Mouse (Mus musculus) left cerebral cortex, adult 2 months (tissue): ENCODE data around the gene Efna3. TPM values are rescaled to one million over a fixed set of nuclear protein-coding genes. Genes with fewer than 3 reads are reported as not detected.

Source experiments
- DNase-seq, 2 experiments: peaks; one replicate each; pipeline ENCODE4 v3.0.0; 2021 to 2022; ENCODE audit warnings: low spot score in 2 of 2, mixed read lengths in 1 of 2; ENCODE audit errors: extremely low spot score in 1 of 2
- H3K27ac ChIP-seq: fragments of 200-600 bp; 2 replicates; pipeline ENCODE4 v1.8.1; 2022
- H3K4me3 ChIP-seq: fragments of 200-600 bp; 2 replicates; pipeline ENCODE4 v1.8.1; 2022
- CTCF ChIP-seq: fragments of 200-600 bp; IDR thresholded peaks from 2 replicates; pipeline ENCODE4 v1.8.1; 2022; ENCODE audit warnings: antibody characterized with exemption, mild to moderate bottlenecking, moderate library complexity
- intact Hi-C: fragments of 180-260 bp; cut with DNase I; formaldehyde crosslinking; loops from one replicate; pipeline ENCODE4 v1.15.1; 2025
- total RNA-seq, 2 experiments: library from RNA; stranded (reverse); gene quantifications; 2 replicates each; pipeline ENCODE4 v1.2.3; 2021

Efna3 gene
- total RNA-seq, 2 experiments from 2014 or later: 49.3 to 55.0 TPM

DNA sequence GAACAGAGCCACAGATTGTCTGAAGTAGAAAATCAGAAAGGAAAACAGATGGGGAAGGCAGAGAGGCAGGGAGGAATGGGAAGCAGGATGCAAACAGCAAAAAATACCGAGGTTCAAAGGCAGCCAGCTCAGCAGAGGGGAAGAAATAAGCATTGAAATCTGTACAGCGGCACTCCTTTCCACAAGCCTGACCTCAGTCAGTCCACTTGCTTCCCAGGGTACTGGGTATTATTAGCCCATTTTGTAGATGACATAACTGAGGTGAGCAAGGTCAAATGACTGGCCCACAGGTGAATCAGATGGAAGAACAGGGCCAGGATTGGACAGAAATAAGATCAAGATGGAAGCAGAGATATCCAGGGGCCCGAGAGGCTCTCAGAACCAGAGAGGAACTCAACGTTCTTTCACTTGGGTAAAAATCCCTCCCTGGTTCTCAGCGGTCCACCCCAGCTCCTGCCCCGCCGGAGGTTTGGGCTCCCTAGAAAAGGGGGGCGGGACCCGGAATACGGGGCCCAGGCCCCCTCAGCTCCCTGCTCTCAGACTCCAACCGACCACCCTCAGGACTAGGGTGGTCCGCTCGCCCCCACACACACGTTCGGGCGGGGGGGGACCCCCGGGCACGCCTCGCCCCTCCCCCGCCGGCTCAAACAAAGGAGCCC is 14.4 kb upstream of the Efna3 start:
- Histone ChIP-seq H3K27ac (no peak overlapping the region), H3K4me3 (peak overlapping the region; percentile 52)
- intact Hi-C loops: no loop called here
- no peak for TF ChIP-seq CTCF
- DNase-seq: no peak

DNA sequence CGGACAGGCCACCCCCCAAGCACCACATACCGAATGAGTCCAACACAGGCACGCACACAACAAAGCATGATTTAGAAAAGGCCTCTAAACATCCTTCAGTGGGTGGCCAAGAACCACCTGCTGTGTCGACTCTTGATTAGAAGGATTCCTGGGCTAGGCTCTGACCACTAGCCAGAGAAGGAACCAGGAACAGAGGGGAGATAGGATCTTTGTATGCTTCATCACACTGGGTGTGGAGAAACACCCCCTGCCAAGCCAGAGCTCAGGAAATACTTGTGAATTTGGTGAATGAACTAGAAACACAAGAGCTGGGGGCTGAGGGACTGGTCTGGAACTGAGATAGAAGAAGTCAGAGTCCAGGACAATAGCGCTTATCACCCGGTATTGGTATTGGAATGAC is 13.8 kb upstream of the Efna3 start:
- Histone ChIP-seq H3K27ac (no peak overlapping the region), H3K4me3 (no peak overlapping the region)
- TF ChIP-seq CTCF: no peak

DNA sequence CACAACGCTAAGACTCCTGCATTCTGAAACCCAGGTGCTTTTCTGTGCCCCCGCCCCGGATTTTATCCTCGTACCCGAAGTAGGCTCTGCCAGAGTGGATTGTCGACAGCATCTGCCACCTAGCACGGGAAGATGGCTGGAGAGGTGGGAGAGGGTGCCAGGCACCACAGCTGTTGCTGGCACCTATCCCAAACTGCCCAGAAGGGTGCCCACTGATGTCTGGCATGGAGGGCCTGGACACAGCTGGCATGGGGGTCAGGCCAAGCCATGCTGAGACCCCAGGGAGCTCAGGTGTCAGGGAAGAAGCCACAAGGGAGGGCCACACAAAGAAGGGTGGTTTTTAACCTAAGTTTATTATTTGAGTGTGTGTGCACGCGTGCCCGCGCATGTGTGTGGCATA is 10.3 kb upstream of the Efna3 start:
- intact Hi-C loops: no loop called here
- no peak overlapping the region for H3K4me3 ChIP-seq
- no peak for DNase-seq
- H3K27ac ChIP-seq: no peak overlapping the region
- no peak for TF ChIP-seq CTCF

More for the DNA sequence above, 13.8 kb upstream of the Efna3 start:
- intact Hi-C loops: no loop called here
- DNase-seq: no peak

DNA sequence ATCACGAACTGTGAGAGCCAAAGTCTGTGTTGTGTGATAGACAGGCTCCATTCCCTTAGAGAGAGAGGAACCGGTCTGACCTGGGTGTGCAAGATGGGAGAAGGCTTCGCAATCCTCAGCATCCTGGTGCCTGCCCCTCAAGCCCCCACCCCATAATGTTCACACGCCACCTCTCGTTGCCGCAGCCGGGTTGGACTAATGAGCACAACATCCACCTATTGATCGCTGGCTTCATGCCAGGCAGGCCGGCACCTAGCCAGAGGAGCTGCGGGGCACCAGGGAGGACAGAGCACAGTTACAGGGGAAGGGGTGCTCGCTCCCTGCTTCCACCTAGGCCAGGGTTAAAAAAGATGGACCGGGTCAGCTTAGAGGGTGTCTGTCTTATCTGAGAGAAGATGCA is 9.7 kb upstream of the Efna3 start:
- no peak overlapping the region for H3K27ac ChIP-seq
- no peak for DNase-seq
- no peak overlapping the region for H3K4me3 ChIP-seq

DNA sequence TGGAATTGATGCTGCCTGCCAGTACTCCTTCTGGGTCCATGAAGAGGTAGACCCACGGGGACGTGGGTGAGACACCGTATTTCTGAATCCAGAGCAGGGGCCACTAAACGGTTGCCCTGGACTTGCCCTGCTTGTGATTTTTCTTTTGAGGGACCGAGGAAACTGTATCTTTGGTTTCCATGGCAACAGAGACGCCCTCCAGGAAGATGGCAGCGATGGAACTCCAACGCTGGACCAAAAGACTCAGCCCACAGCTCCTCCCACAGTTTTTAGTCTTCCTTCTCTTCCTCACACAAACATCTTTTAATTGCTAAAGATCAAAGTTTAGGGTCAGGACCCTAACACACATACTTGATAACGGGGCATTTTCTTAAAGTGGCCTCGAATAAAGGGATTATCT is 9.2 kb upstream of the Efna3 start:
- Histone ChIP-seq H3K4me3 (no peak overlapping the region), H3K27ac (no peak overlapping the region)
- TF ChIP-seq CTCF: no peak
- DNase-seq: no peak
- intact Hi-C loops: no loop called here

More for the DNA sequence above, 9.7 kb upstream of the Efna3 start:
- intact Hi-C loops: no loop called here
- no peak for TF ChIP-seq CTCF

DNA sequence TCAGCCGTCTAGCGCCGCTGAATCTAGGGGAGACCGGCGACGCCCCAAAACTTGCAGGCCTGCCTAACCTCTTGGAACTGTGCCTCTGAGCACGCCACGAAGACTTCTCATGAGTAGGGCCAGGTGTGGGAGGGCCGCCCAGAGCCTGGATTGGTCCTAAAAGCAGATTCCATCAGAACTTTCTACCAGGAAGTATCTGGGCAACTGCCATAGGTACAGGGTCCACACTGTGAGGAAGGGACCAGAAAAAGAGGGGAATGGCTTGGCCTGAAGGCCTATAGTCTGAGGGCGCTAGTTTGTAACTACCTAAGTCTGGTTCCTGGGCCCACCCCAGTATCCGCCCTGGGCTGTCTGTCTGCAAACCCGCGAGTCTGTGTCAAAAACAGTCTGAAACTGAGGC is 8.8 kb upstream of the Efna3 start:
- Histone ChIP-seq H3K27ac (no peak overlapping the region), H3K4me3 (no peak overlapping the region)
- DNase-seq: no peak
- intact Hi-C loops: no loop called here
- TF ChIP-seq CTCF: no peak

DNA sequence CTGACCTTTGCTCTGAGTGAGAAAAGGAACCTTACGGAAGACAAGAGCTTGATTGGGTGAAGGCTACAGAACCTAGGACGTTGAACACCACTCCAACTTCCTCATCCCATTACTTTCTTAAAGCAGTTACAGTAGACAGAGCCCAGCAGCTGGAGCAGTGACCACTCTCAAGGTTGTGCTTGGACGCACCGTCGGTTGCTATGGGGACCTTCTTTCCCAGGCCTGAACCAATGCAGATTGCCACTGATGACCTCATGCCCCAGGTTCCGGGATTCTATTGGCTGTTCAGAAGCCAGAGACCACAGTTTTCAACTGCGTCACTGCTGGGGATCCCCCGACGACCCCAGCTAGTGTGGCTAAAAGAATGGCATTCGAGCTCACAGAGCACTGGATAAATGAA is 8.2 kb upstream of the Efna3 start:
- intact Hi-C loops: no loop called here
- no peak overlapping the region for H3K4me3 ChIP-seq
- no peak for DNase-seq
- no peak overlapping the region for H3K27ac ChIP-seq
- TF ChIP-seq CTCF: no peak

DNA sequence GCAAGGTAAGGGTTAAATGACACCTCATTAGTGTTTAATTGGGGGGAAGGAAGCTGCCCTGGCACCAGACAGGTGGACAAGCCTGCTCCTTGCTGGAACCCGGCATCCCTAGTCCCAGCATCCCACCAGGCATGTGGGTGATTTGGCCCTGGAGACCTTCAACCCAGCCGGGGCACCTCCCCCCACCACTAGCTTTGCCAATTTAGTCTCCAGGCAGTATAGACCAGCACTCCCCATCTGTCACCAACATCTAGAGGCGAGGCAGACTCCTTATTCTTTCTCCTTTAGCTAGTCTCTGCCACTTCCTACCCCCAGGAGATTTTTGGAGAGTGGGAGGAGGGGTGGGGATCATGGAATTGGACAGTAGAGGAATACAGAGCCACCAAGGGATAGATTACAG is 7.6 kb upstream of the Efna3 start:
- Histone ChIP-seq H3K4me3 (no peak overlapping the region), H3K27ac (no peak overlapping the region)
- TF ChIP-seq CTCF: no peak
- intact Hi-C loops: no loop called here
- DNase-seq: no peak

DNA sequence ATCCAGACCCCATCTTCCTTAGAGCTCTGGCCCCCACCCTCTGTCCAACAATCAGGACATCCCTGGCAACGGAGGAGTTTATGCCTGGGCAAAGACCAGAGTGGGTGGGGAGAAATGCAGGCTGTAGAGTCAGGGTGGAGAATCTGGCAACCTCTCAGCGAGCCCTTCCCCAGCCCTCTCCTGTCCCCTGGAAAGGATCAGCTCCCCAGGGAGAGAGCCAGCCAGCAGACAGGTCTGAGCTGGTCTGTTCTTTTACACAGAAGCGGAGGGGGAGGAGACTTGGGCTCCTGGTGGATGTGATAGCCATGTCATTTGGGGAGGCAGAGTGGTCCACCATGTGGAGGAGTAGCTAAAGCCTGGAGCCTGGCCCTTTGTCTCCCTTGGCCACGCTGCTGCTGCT is 5.9 kb upstream of the Efna3 start:
- H3K4me3 ChIP-seq: no peak overlapping the region
- DNase-seq: no peak
- no peak for TF ChIP-seq CTCF
- intact Hi-C loops: no loop called here
- no peak overlapping the region for H3K27ac ChIP-seq

DNA sequence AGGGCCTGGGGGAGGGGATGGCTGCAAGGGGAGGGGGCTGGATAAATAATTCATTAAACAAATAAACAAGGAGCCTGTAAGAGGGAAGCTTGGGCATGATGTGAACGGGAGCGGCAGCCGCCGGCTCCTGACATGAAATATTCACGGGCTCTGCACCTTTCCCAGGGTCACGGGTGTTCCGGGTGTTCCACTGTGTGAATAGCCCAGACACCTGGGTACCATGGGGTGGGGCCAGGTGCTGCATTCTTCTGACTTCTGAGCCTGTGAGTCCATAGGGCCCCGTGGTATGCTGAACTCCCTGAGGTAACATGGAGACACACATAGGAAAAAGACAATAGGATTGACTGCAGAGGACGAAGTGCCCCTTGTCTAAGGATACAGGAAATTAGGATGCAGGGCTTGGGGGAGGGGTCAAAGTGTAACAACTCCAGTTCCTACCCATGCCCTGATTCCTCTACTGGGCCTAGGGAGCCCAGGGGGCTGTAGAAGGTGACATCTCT is 4.7 kb upstream of the Efna3 start:
- DNase-seq: no peak
- TF ChIP-seq CTCF: no peak
- H3K27ac ChIP-seq: no peak overlapping the region
- intact Hi-C loops: no loop called here
- H3K4me3 ChIP-seq: no peak overlapping the region

DNA sequence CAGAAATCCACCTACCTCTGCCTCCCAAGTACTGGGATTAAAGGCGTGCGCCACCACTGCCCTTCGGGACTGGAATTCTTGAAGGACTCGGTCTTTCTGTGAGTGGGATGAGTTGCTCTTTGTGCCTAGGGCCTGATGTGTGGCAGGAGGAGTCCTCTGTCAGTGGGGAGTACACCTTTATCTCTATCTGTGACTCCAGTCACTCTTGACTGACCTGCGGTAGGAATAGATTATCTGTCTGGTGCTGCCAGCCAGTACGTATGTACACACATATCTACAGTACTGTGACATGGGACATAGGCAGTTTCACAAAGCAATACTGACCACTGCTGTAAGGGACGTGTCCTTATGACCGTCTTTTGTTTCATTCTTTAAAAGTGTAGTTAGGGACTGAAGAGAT is 3.1 kb upstream of the Efna3 start:
- intact Hi-C loops: no loop called here
- no peak for TF ChIP-seq CTCF
- Histone ChIP-seq H3K4me3 (no peak overlapping the region), H3K27ac (no peak overlapping the region)
- DNase-seq: no peak

DNA sequence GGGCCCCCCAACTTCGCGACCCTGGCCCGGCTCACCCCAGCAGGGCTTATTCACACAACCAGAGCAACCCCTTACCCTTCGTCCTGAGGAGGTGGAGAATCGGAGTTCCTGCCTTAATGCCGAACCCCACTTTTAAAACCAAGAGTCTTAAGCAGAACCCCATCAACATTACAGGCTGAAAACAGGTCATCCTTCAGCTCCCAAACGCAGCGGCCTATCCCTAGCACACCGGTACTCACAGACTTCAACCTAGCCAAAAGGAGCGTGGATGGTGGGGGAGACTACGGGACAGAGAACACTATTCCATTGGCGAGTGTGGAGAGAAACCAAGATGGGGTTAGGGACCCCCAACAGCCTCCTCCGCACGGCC is 649 bp downstream of the Efna3 start:
- DNase-seq: no peak
- intact Hi-C loops: no loop called here
- TF ChIP-seq CTCF: no peak

DNA sequence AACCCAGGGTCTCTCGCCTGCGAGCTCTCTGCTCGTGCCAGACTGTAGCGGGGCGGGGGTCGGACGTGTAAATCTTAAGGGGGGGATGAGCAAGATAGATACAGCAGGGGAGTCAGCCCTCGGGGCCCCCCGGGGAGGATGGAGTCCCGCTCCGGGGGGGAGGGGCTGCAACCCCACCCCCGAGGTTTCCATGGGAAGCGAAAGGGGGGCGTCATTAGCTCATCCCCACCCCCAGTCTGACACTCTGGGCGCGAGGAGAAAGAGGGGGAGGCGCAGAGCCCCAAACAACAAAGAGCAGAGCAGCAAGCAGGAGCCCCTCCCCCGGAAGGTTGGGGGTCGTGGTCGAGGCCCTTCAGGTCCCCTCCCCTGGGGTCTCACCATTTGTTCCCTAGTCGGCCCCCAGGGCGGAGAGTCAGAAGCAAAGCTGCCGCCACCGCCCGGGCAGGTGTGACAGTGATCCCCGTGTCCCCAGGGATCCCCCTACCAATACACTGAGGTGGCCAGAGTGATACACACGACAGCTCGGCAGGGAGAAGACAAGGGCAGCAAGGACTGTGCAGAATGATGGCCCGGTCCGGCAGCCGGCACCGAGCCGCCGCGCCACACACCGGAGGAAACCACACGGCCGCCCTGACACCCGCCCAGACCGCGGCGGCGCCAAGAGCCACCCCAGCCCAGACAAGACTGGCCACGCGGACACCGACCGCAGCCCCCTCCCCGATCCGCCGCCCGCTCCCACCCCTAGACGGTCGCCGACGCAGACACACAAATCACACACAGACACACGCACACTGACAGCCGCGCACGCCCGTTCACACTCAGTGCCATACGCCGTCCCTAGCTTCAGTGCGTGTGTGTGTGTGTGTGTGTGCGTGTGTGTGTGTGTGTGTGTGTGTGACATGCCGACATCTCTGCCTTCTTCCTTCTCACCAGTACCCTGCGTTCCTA is 1.3 kb downstream of the Efna3 start:
- peak in 1 of 2 experiments; percentile 42 for DNase-seq
- Histone ChIP-seq H3K4me3 (peak overlapping the region; percentile 87), H3K27ac (peak overlapping the region; percentile 92)
- intact Hi-C loops: no loop called here
- TF ChIP-seq CTCF: no peak

More for the DNA sequence above, 649 bp downstream of the Efna3 start:
- peak overlapping the region; percentile 87 for H3K4me3 ChIP-seq
- peak overlapping the region; percentile 92 for H3K27ac ChIP-seq
